Mouse (Mus musculus) Patski (cell line): ENCODE data around the gene Taldo1. TPM values are rescaled to one million over a fixed set of nuclear protein-coding genes. Genes with fewer than 3 reads are reported as not detected.

ENCODE experiments used
- ATAC-seq: fragments of 100-300 bp; one replicate; pipeline ENCODE4 v1.8.0; 2021
- CTCF ChIA-PET: fragments of 350-600 bp; sonication (Branson Sonifier 250); formaldehyde crosslinking; loops from one replicate; lab custom pipeline; 2022; ENCODE audit warnings: inconsistent platforms; lab: Charles Lee
- POLR2A ChIA-PET: fragments of 350-600 bp; sonication (Branson Sonifier 250); formaldehyde crosslinking; loops from one replicate; lab custom pipeline; 2022; ENCODE audit warnings: antibody characterized with exemption, inconsistent platforms; lab: Charles Lee
- DNase-seq: peaks from one replicate; pipeline ENCODE4 v3.0.0-alpha.2; 2011; ENCODE audit warnings: low read depth, low spot score
- H3K27me3 ChIP-seq: fragments of 371-371 bp; one replicate; pipeline ENCODE4 v1.5.1; 2021
- CTCF ChIP-seq: fragments of 100-300 bp; IDR thresholded peaks from one replicate; pipeline ENCODE4 v1.5.1; 2021
- in situ Hi-C: fragments of 300-500 bp; cut with MboI; formaldehyde crosslinking; loops from 3 replicates; pipeline ENCODE4 v1.11.1; 2018; ENCODE audit warnings: low pct_unique_long_range_greater_than_20kb, mixed read lengths
- polyA plus RNA-seq: library from polyadenylated mRNA; unstranded; gene quantifications from one replicate; pipeline ENCODE4 v1.2.3, GENCODE M21; 2021

Taldo1 gene
- polyA plus RNA-seq, 1 experiment from 2014 or later: 512 TPM

- no peaks in the 10 kb centered on the region for H3K27me3 ChIP-seq
- ATAC-seq: no peak
- no peak for DNase-seq
- CTCF ChIA-PET: no interaction called here
- in situ Hi-C loops: no loop called here
- no peak for TF ChIP-seq CTCF
- POLR2A ChIA-PET: interaction anchor here (1.4 kb wide), 1 partner anchor 14 kb away, joined by 3 read pairs; no protein-coding TSS in a partner anchor
Observed at GRCm38 (mm10) chr7:141430585-141431240, 38.7 kb downstream of the Taldo1 start.

- DNase-seq: no peak
- ATAC-seq: no peak
- ChIA-PET CTCF (no interaction called here), POLR2A (interaction anchor here (1.4 kb wide), 1 partner anchor 15 kb away, joined by 3 read pairs; no protein-coding TSS in a partner anchor)
- H3K27me3 ChIP-seq: no peaks in the 10 kb centered on the region
- no peak for TF ChIP-seq CTCF
- in situ Hi-C loops: no loop called here
Observed at GRCm38 (mm10) chr7:141431434-141432185, 39.6 kb downstream of the Taldo1 start.

- TF ChIP-seq CTCF: no peak
- no peaks in the 10 kb centered on the region for H3K27me3 ChIP-seq
- ATAC-seq (no peak), DNase-seq (no peak)
- in situ Hi-C loops: no loop called here
- CTCF ChIA-PET: no interaction called here
- POLR2A ChIA-PET: interaction anchor here (1.4 kb wide), 1 partner anchor 16 kb away, joined by 3 read pairs; no protein-coding TSS in a partner anchor
Observed at GRCm38 (mm10) chr7:141432186-141432611, 40.2 kb downstream of the Taldo1 start.

- DNase-seq (no peak), ATAC-seq (no peak)
- in situ Hi-C loops: no loop called here
- no peaks in the 10 kb centered on the region for H3K27me3 ChIP-seq
- ChIA-PET CTCF (no interaction called here), POLR2A (no interaction called here)
- no peak for TF ChIP-seq CTCF
Observed at GRCm38 (mm10) chr7:141432741-141433516, 40.9 kb downstream of the Taldo1 start.

- ChIA-PET CTCF (interaction anchor here (1.1 kb wide), 1 partner anchor 21 kb away, joined by 3 read pairs; no protein-coding TSS in a partner anchor), POLR2A (interaction anchor here (1.6 kb wide), 1 partner anchor 19 kb away, joined by 3 read pairs; no protein-coding TSS in a partner anchor)
- DNase-seq: no peak
- in situ Hi-C loops: no loop called here
- no peaks in the 10 kb centered on the region for H3K27me3 ChIP-seq
- no peak for TF ChIP-seq CTCF
- no peak for ATAC-seq
Observed at GRCm38 (mm10) chr7:141433517-141434400, 41.8 kb downstream of the Taldo1 start.

GRCm38 (mm10) chr7:141434464-141434863 is 42.5 kb downstream of the Taldo1 start:
- no peak for ATAC-seq
- CTCF ChIA-PET: interaction anchor here (1.1 kb wide), 1 partner anchor 22 kb away, joined by 3 read pairs; no protein-coding TSS in a partner anchor
- no peaks in the 10 kb centered on the region for H3K27me3 ChIP-seq
- POLR2A ChIA-PET: interaction anchor here (1.6 kb wide), 1 partner anchor 19 kb away, joined by 3 read pairs; no protein-coding TSS in a partner anchor
- no peak for TF ChIP-seq CTCF
- no peak for DNase-seq
- in situ Hi-C loops: no loop called here

- in situ Hi-C loops: no loop called here
- DNase-seq (no peak), ATAC-seq (no peak)
- CTCF ChIA-PET: no interaction called here
- POLR2A ChIA-PET: interaction anchor here (1.4 to 1.6 kb wide), 2 partner anchors 20 to 21 kb away, joined by 3 to 4 read pairs; partner anchors contain the start of gene Gatd1
- no peaks in the 10 kb centered on the region for H3K27me3 ChIP-seq
- TF ChIP-seq CTCF: no peak
Observed at GRCm38 (mm10) chr7:141435129-141435855, 43.3 kb downstream of the Taldo1 start.

GRCm38 (mm10) chr7:141435856-141436522 is 44.0 kb downstream of the Taldo1 start:
- POLR2A ChIA-PET: interaction anchor here (0.6 to 1.4 kb wide), 4 partner anchors 8 to 28 kb away, joined by 3 to 4 read pairs (median 4); partner anchors contain the start of gene Gatd1
- no peak for DNase-seq
- no peak for ATAC-seq
- CTCF ChIA-PET: interaction anchor here (1.3 kb wide), 1 partner anchor 18 kb away, joined by 3 read pairs; no protein-coding TSS in a partner anchor
- TF ChIP-seq CTCF: no peak
- in situ Hi-C loops: no loop called here
- no peaks in the 10 kb centered on the region for H3K27me3 ChIP-seq
